Mouse (Mus musculus) heart, embryonic 12.5 days (tissue): Measurements from ENCODE around the gene Krtap4-1. TPM values are rescaled to one million over a fixed set of nuclear protein-coding genes. Genes with fewer than 3 reads are reported as not detected.
"Not testable (repeated sequence)": the region's sequence is repeated elsewhere in the genome, so short reads cannot be mapped to it uniquely, and the experiment has no call there.

Experiments
- ATAC-seq: fragments of 200-750 bp; cut with Nextera tagmentation; 2 replicates; pipeline ENCODE4 v1.8.0; 2017; ENCODE audit warnings: moderate TSS enrichment, moderate library complexity; ENCODE audit not compliant: insufficient number of reproducible peaks, low FRiP score
- H3K27ac ChIP-seq: fragments of 300-500 bp; sonication (generic); 2 replicates; pipeline ENCODE4 v1.5.1; 2016; ENCODE audit warnings: mild to moderate bottlenecking, moderate library complexity; ENCODE audit not compliant: poor library complexity, severe bottlenecking
- H3K27me3 ChIP-seq: fragments of 300-500 bp; sonication (generic); replicated peaks from 2 replicates; pipeline ENCODE4 v1.6.1; 2016; ENCODE audit warnings: mild to moderate bottlenecking, moderate library complexity
- H3K36me3 ChIP-seq: fragments of 300-500 bp; sonication (generic); 2 replicates; pipeline ENCODE4 v1.6.1; 2016; ENCODE audit warnings: mild to moderate bottlenecking, moderate library complexity
- H3K4me1 ChIP-seq: fragments of 300-500 bp; sonication (generic); replicated peaks from 2 replicates; pipeline ENCODE4 v1.6.1; 2016; ENCODE audit warnings: mild to moderate bottlenecking
- H3K4me2 ChIP-seq: fragments of 300-500 bp; sonication (generic); 2 replicates; pipeline ENCODE4 v1.6.1; 2016; ENCODE audit warnings: mild to moderate bottlenecking, moderate library complexity
- H3K4me3 ChIP-seq: fragments of 300-500 bp; sonication (generic); 2 replicates; pipeline ENCODE4 v1.5.1; 2016; ENCODE audit warnings: mild to moderate bottlenecking
- H3K9ac ChIP-seq: fragments of 300-500 bp; sonication (generic); 2 replicates; pipeline ENCODE4 v1.6.1; 2016; ENCODE audit warnings: mild to moderate bottlenecking, moderate library complexity
- H3K9me3 ChIP-seq: fragments of 300-500 bp; sonication (generic); replicated peaks from 2 replicates; pipeline ENCODE4 v1.6.1; 2016; ENCODE audit warnings: mild to moderate bottlenecking, moderate library complexity
- WGBS: fragments of 180-500 bp; shearing (Covaris S2); methylation state at CpG from one replicate; pipeline ENCODE4 v1.1.7; 2016; 5-methylcytosine and 5-hydroxymethylcytosine counted together
- polyA plus RNA-seq: library from polyadenylated mRNA; unstranded; fragments of >200 nt; fragmentation: Nextera tagmentation; extraction: Ambion mirVana; gene quantifications from 2 replicates; pipeline ENCODE4 v1.2.1, GENCODE M21; 2016

Krtap4-1 gene
- polyA plus RNA-seq, 1 experiment from 2014 or later, result not detected

DNA sequence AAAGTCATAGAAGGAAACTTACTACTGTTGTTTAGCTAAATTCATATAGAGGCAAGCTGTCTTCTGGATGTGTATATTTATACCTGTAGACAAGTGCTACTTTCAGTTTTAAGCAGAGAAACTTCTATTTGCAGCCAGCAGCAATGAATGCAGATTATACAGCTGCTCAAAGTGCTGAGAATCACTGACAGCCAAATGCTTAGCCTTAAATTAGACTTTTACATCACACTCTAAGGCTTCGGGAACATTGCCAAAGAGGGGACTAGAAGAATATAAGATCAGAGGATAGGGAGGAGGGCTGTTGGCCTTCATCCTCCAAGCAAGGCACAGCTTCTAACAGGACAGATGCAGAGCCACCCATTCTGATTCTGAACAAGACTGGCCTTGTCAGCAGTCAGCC, 9.0 kb upstream of the Krtap4-1 start:
- Histone ChIP-seq H3K36me3 (no peaks in the 10 kb centered on the region), H3K4me3 (no peak overlapping the region), H3K4me1 (no peaks in the 10 kb centered on the region), H3K9ac (no peak overlapping the region), H3K4me2 (no peak overlapping the region), H3K27me3 (peaks cover 8% of the 10 kb centered on the region), H3K9me3 (no peaks in the 10 kb centered on the region), H3K27ac (no peak overlapping the region)
- no peak for ATAC-seq
- 54% methylated on average over 1 of the region's 1 CpGs for WGBS

DNA sequence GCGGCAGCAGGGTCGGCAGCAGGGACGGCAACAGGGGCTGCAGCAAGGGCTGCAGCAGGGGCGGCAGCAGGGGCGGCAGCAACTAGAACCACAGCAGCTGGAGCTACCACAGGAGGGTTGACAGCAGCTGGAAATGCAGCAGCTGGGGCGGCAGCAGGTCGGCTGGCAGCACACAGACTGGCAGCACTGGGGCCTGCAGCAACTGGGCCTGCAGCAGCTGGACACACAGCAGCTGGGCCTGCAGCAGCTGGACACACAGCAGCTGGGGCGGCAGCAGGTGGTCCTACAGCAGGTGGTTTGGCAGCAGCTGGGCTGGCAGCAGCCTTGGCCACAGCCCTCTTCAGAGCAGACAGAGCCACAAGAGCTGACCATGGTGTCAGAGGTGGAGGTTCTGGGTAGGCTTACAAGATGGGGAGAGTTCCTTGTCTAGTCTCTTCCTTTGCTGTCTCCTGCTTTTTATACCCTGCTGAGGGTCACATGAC, 6.7 kb upstream of the Krtap4-1 start, which contains the start of gene Krtap4-2:
Gene Krtap4-2 (minus strand): TSS at position 432 of the 482 bp plus-strand sequence.
- Histone ChIP-seq H3K27me3 (peaks cover 8% of the 10 kb centered on the region), H3K4me3 (no peak within 1 kb of the TSS), H3K9ac (no peak within 1 kb of the TSS), H3K4me2 (no peak within 1 kb of the TSS), H3K9me3 (no peaks in the 10 kb centered on the region), H3K4me1 (no peaks in the 10 kb centered on the region), H3K36me3 (no peaks in the 10 kb centered on the region), H3K27ac (no peak within 1 kb of the TSS)
- ATAC-seq, result no peak
- WGBS, result 34% methylated on average over 8 of the region's 8 CpGs

DNA sequence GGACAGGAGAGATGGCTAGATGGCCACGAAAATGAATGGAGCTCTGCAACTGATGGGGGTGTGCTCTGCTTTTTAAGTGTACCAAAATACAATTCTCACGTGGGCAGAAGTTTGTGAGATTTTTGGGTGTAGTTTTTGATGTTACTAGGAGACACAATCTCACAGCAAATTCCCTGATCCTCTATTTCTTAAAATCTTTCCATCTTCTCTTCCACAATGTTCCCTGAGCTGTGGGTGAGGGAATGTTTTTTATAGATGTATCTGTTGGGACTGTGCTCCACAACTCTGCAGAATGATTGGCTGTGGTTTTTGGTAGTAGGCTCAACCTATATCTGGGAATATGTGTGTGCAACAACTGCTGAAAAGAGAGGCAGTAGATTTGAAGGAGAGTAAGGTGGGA, 5.3 kb upstream of the Krtap4-1 start:
- Histone ChIP-seq H3K4me2 (no peak overlapping the region), H3K9ac (no peak overlapping the region), H3K9me3 (no peaks in the 10 kb centered on the region), H3K4me1 (no peaks in the 10 kb centered on the region), H3K4me3 (no peak overlapping the region), H3K27ac (no peak overlapping the region), H3K27me3 (peaks cover 5% of the 10 kb centered on the region), H3K36me3 (no peaks in the 10 kb centered on the region)
- ATAC-seq, result no peak
- 45% methylated on average over 2 of the region's 2 CpGs for WGBS

DNA sequence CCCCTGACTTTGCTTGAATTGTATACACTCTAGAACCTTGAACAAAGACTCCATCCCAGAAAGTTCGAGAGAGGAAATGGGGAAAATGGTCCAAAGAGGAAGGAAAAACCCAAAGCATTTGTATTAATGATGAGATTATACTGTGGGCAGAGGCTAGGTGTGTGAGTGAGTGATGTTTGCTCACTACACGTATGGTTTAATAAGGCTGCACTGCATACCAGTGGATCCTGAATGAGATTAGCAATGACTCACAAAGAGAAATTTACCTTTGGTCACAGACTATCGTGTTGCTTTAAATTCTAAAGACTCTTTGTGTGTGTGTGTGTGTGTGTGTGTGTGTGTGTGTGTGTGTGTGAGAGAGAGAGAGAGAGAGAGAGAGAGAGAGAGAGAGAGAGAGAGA, 2.9 kb upstream of the Krtap4-1 start:
- peaks cover 10% of the 10 kb centered on the region for H3K27me3 ChIP-seq
- H3K9ac ChIP-seq, result no peak overlapping the region
- no peak overlapping the region for H3K27ac ChIP-seq
- WGBS, result 65% methylated on average over 3 of the region's 3 CpGs
- no peaks in the 10 kb centered on the region for H3K9me3 ChIP-seq
- no peak overlapping the region for H3K4me3 ChIP-seq
- H3K4me2 ChIP-seq, result no peak overlapping the region
- no peaks in the 10 kb centered on the region for H3K4me1 ChIP-seq
- no peak for ATAC-seq
- H3K36me3 ChIP-seq, result no peaks in the 10 kb centered on the region

DNA sequence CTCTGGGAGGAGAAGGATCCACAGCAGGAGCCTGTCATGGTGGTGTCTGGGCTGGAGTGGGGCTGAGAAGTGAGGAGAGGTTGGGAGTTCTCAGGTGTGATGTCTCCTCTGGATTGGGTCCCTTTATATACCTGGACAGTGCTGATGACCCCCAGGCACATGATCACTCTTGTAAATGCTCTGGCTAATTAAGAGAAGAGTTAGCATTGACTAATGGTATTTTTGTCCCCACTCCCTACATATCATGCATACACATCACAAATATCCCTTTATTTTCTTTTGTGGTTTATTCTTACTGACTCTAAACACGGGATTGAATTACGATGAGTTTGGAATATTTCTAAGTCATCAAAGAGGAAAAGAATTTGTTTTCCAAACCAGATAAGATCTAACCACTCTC, 7.7 kb downstream of the Krtap4-1 start, which contains the start of gene Gm11562:
Gene Gm11562 (minus strand): TSS at position 101 of the 400 bp plus-strand sequence.
- peaks cover under 1% of the 10 kb centered on the region; the same call in 1 of the 2 replicates for H3K9me3 ChIP-seq
- H3K9ac ChIP-seq, result no peak within 1 kb of the TSS
- H3K4me2 ChIP-seq, result no peak within 1 kb of the TSS
- no peaks in the 10 kb centered on the region for H3K27me3 ChIP-seq
- no peak for ATAC-seq
- no peak within 1 kb of the TSS for H3K4me3 ChIP-seq
- H3K27ac ChIP-seq, result no peak within 1 kb of the TSS
- WGBS, result 81% methylated on average over 2 of the region's 2 CpGs
- no peaks in the 10 kb centered on the region for H3K4me1 ChIP-seq
- H3K36me3 ChIP-seq, result no peaks in the 10 kb centered on the region

DNA sequence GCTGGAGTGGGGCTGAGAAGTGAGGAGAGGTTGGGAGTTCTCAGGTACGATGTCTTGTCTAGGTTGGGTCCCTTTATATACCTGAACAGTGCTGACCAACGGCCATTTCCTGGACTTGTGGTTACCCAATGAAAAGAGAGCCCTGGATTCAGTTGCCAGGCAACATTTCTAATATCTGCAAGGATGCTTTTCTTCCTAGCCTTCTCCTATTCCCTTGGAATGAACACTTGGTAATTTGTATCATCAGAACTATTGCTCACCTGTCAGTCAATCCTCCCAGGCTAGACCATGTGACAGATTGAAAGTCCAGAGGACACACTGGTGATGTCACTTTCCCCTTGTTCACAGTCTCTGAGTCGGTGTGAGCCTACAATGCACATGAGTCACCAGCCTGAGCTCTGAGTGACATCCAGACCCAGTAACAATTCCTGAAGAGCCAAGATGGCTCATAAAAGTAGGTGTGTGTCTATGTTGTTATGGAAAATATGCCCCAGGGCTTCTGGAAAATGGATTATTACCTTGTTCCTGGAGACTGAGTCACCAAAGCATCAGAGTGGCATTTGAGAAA, 13.2 kb downstream of the Krtap4-1 start, which contains the start of gene Krtap2-4:
Gene Krtap2-4 (minus strand): TSS at position 51 of the 568 bp plus-strand sequence.
- H3K36me3 ChIP-seq, result no peaks in the 10 kb centered on the region
- H3K27ac ChIP-seq, result no peak within 1 kb of the TSS
- no peaks in the 10 kb centered on the region for H3K27me3 ChIP-seq
- no peak within 1 kb of the TSS for H3K4me2 ChIP-seq
- WGBS, result 53% methylated on average over 3 of the region's 3 CpGs
- H3K4me3 ChIP-seq, result no peak within 1 kb of the TSS
- no peak within 1 kb of the TSS for H3K9ac ChIP-seq
- H3K4me1 ChIP-seq, result no peaks in the 10 kb centered on the region
- no peak for ATAC-seq
- H3K9me3 ChIP-seq, result no peaks in the 10 kb centered on the region

DNA sequence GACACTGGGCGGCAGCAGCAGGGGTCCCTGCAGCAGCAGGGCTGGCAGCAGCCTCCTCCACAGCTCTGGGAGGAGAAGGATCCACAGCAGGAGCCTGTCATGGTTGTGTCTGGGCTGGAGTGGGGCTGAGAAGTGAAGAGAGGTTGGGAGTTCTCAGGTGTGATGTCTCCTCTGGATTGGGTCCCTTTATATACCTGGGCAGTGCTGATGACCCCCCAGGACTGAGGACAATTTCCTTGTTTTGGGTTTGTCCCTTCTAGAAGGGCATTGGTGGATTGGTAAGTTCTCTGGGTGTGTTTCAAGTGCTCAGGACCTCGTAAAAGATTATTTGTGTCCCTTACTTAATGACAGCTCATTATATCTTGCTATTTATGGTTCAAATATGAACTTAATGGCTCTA, 17.9 kb downstream of the Krtap4-1 start, which contains the start of gene Gm11937:
Gene Gm11937 (minus strand): TSS at position 101 of the 400 bp plus-strand sequence.
- WGBS, result 54% methylated on average over 1 of the region's 2 CpGs
- not testable (repeated sequence) for ATAC-seq

DNA sequence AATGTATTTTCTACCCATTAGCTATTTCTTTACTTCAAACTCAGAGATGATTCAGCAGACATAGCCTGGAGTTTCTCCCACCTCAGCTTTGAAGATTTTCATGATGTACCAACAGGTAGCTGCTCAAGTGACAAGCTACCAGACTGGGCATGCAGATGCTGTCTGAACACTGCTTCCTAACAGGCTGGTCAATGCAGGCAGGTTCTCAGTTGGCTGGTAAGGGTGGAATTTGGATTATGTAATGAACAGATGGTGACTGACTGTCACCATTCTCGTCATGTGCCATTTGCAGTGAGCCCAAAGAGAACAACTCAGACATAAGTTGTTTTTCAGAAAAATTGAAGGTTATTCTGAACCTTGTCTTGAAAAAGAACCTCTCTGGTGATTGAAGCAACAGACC, 18.9 kb downstream of the Krtap4-1 start:
- no peaks in the 10 kb centered on the region for H3K4me1 ChIP-seq
- no peak overlapping the region for H3K4me2 ChIP-seq
- H3K27me3 ChIP-seq, result no peaks in the 10 kb centered on the region; the same call in 1 of the 2 replicates
- no peak overlapping the region for H3K9ac ChIP-seq
- no peak overlapping the region for H3K4me3 ChIP-seq
- no peaks in the 10 kb centered on the region for H3K36me3 ChIP-seq
- WGBS, result 62% methylated on average over 1 of the region's 1 CpGs
- no peak overlapping the region for H3K27ac ChIP-seq
- H3K9me3 ChIP-seq, result no peaks in the 10 kb centered on the region
- no peak for ATAC-seq

More for the DNA sequence above, 17.9 kb downstream of the Krtap4-1 start, which contains the start of gene Gm11937:
- H3K9ac ChIP-seq, H3K27ac ChIP-seq, H3K4me3 ChIP-seq, H3K9me3 ChIP-seq, H3K4me1 ChIP-seq, H3K36me3 ChIP-seq, H3K27me3 ChIP-seq, H3K4me2 ChIP-seq: not testable (repeated sequence)

DNA sequence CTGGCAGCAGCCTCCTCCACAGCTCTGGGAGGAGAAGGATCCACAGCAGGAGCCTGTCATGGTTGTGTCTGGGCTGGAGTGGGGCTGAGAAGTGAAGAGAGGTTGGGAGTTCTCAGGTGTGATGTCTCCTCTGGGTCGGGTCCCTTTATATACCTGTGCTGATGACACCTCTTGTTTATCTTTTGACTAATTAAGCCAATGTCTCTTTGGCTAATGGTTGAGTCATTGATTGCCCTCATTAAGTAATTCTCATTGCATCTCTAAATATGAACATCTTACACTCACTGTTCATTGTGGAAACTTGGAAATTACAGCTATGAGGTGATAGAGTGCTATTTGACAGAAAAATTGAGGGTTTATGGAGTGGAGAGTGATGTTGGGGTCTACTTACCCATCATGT, 24.8 kb downstream of the Krtap4-1 start, which contains the start of gene Gm11938:
Gene Gm11938 (minus strand): TSS at position 101 of the 400 bp plus-strand sequence.
- WGBS, result 59% methylated on average over 1 of the region's 1 CpGs
- not testable (repeated sequence) for H3K4me1 ChIP-seq, H3K27ac ChIP-seq, ATAC-seq, H3K27me3 ChIP-seq, H3K4me3 ChIP-seq, H3K4me2 ChIP-seq, H3K9me3 ChIP-seq, H3K9ac ChIP-seq, H3K36me3 ChIP-seq

DNA sequence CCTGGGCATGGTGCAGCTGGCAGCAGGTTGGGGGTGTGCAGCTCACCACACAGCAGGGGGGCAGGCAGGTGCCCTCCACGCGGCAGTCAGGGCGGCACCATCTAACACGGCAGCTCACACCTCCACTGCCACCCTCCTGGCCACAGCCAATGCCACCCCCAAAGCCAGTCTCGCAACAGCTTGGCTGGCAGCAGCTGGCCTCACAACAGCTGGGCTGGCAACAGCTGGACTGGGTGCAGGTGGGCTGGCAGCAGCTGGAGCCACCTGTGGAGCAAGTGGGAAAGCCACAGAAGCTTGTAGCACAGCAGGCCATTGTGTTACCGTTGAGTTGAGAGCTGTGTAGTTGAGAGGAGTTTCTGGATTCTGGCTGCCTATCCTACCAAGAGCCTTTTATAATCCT, 30.3 kb downstream of the Krtap4-1 start, which contains the start of gene Krtap9-3:
Gene Krtap9-3 (minus strand): TSS at position 364 of the 400 bp plus-strand sequence.
- H3K4me1 ChIP-seq, H3K4me2 ChIP-seq, H3K36me3 ChIP-seq, H3K27me3 ChIP-seq, ATAC-seq, H3K9ac ChIP-seq, H3K9me3 ChIP-seq, H3K4me3 ChIP-seq, H3K27ac ChIP-seq: not testable (repeated sequence)
- 74% methylated on average over 6 of the region's 6 CpGs for WGBS

DNA sequence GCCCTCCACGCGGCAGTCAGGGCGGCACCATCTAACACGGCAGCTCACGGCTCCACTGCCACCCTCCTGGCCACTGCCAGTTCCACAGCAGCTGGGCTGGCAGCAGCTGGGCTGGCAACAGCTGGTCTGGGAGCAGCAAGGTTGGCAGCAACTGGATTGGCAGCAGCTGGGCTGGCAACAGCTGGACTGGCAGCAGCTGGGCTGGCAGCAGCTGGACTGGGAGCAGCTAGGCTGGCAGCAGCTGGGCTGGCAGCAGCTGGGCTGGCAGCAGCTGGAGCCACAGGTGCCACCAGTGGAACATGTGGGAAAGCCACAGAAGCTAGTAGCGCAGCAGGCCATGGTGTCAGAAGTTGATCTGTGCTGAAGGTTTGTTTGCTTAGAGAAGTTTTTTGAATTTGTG, 37.1 kb downstream of the Krtap4-1 start, which contains the start of gene Krtap1-3:
Gene Krtap1-3 (minus strand): TSS at position 359 of the 400 bp plus-strand sequence.
- H3K9me3 ChIP-seq, result no peaks in the 10 kb centered on the region
- H3K4me2 ChIP-seq, result no peak within 1 kb of the TSS
- ATAC-seq, result no peak
- H3K9ac ChIP-seq, result no peak within 1 kb of the TSS
- no peaks in the 10 kb centered on the region for H3K36me3 ChIP-seq
- H3K27ac ChIP-seq, result no peak within 1 kb of the TSS
- H3K4me3 ChIP-seq, result no peak within 1 kb of the TSS
- WGBS, result 76% methylated on average over 6 of the region's 6 CpGs
- no peaks in the 10 kb centered on the region for H3K4me1 ChIP-seq
- 0 out of 2 replicates have a peak, but pooled peaks cover 4% of the 10 kb centered on the region for H3K27me3 ChIP-seq
